Mouse (Mus musculus) C2C12 (cell line): ENCODE measurements around the gene Scamp2.

ENCODE experiments used
- CTCF ChIP-seq: IDR thresholded peaks from one replicate; pipeline ENCODE4 v1.5.1; 2011; ENCODE audit not compliant: control insufficient read depth, insufficient read depth, insufficient read length
- MAX ChIP-seq: IDR thresholded peaks from one replicate; pipeline ENCODE4 v1.6.1; 2011; ENCODE audit warnings: mild to moderate bottlenecking, control low read depth

GRCm38 (mm10) chr9:57560861-57561710 lies at the start of gene Scamp2:
- TF ChIP-seq MAX: no peak
- no peak for TF ChIP-seq CTCF
